Mouse (Mus musculus) testis, postnatal 14 days (tissue): ENCODE measurements at regions not wholly inside any gene's neighbourhood (a gene's known extent, or its start where the extent isn't known, plus 50 kb on each side); places are given as distances from the start of the nearest gene placed in this dataset.

Source experiments
- DNase-seq: peaks from one replicate; pipeline ENCODE4 v3.0.0; 2021; ENCODE audit warnings: low spot score

DNA sequence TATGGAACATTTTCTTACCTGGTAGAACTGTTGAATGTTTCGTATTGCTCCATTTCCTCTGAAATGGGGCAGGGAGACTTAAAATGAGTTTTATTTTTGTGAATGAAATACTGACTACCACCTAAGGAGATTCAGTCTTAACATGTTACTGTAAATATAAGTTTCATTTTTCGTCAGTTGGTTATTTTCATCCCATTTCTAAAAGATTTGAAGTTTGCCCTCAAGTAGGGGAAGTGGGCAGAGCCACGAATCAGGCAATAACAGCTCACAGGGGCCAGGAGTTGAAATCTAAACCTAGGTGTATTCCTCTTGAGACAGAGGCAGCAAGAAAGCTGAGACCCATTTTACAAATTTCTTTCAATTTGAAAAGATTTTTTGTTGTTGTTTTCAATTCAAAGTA, 88.6 kb upstream of the Ahr start:
- no peak for DNase-seq

DNA sequence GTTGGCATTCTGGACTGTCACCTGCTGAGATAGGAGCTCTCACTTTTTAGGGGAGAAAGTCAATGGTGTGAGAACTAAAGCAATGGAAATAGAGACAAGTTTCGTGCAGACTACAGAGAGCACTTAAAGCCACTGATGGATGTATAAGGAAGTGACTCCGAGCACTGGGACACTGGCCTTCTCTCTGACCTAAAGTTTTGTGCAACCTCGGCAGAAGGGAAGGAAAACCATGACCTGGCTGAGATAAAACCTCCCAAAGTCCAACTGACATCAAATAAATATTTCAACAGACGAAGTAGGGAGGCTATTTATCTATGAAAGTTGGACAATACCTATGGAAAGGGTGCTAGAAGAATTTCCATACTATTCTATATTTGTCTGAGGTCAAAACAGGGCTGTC, 80.0 kb upstream of the Ahr start:
- DNase-seq: no peak

DNA sequence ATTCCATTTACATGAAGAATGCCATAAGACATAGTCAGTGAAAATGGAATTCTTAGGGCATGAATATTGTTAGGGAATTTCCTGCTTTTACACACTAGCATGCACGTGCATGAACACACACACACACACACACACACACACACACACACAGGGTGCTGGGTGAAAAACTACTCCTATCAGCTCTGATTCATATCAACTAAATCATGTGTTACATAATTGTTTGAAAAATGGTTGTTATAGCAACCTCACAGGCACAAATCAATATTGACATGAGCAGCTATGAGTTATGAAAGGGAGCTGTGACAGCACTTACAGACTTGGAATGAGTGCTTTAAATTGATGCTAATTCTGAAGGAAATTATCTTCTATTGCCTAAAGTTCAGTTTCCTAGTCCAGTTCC, 72.8 kb upstream of the Ahr start:
- no peak for DNase-seq

- no peak for DNase-seq
These were observed 68.9 kb upstream of the Ahr start for GRCm38 (mm10) chr12:35603742-35604141.

DNA sequence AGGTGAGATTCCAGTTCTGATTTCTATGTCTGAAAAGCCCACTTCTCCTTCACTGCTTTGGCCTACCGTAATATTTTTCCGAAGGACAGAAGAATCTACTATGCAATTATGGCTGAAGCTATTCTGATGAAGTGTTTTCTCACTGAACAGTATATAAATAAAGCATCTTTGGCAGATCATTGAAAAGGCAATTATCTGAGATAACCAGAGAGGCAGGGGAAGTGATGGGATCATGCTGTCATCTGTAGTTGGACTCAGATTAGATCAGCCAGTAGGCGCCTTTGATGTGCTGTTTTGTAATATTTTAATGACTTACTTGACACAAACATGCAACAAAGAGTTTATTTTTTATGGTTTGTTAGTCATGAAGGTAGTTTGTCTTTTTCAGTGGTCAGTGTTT, 67.8 kb upstream of the Ahr start:
- DNase-seq: no peak

GRCm38 (mm10) chr12:35598298-35598697, 63.5 kb upstream of the Ahr start:
- DNase-seq: no peak

GRCm38 (mm10) chr12:35592866-35593265, 58.0 kb upstream of the Ahr start:
- peak; percentile 12 for DNase-seq
